Mouse (Mus musculus) embryonic fibroblast, embryonic 13.5 days (primary cell): Measurements from ENCODE around the gene Fnbp1.

Experiments used
- CTCF ChIP-seq: IDR thresholded peaks from 2 replicates; pipeline ENCODE4 v1.5.1; 2011; ENCODE audit warnings: mild to moderate bottlenecking, control low read depth, low read length, moderate library complexity, borderline replicate concordance; ENCODE audit not compliant: insufficient read depth
- POLR2A ChIP-seq: IDR thresholded peaks from 2 replicates; pipeline ENCODE4 v1.6.1; 2011; ENCODE audit warnings: low read depth, mild to moderate bottlenecking, control low read depth, low read length, moderate library complexity

DNA sequence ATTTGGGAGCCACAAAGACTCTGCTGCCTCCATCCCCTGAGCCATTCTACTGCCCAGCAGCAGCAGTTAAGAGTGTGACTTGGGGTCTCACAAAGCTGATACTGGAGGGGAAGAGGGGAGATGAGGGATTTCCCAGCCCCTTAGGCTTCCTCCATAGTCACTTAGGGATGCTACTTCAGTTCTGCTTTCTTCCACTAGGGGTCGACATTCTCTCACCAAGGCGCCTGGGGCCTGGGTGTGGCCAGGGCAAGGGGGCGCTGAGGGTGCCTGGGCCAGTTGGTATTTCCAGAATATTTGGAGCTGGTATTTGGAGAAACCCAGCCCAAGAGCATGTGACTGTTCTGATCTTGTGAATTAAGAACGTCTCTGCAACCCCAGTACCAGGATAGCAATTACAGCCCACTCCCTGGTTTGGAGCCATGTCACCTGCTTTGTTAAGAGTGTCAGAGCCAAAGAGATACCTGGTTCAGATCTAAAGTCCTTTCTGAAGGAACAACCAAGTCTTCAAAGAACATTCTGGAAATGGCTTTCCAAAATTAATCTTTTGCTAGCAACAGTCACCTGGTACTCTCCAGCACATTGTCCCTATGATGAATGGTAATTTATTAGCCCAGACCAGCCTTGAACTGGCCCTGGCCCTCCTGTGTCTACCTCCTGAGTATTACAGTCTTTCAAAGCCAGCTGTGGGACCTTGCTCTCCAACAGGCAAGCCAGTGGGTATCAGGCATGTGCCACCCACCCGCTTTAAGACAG, 117.0 kb downstream of the Fnbp1 start:
- TF ChIP-seq CTCF (peak; percentile 57), POLR2A (no peak)
